35 mouse cellular contexts compared by ENCODE assay signal in genomic region chr6:78341689-78342088, GRCm38 (mm10). TPM values are rescaled to one million over a fixed set of nuclear protein-coding genes. Genes with fewer than 3 reads are reported as not detected.
A peak's percentile ranks its signal among the peaks of the same experiment; 100 is the strongest.
DNase-seq lines count a peak whose midpoint lies in the region; ATAC-seq lines count a peak whose summit lies in the region.
"Had no signal": no experiment of that assay in that cellular context is flagged by ENCODE, and none has a peak within 500 bp of the region (broad histone marks: within the 10 kb centered on the region; RNA-seq: fewer than 3 reads in every experiment).

No protein-coding gene starts in this region.

- H3K4me3 ChIP-seq in midbrain, embryonic 11.5 days (ENCODE audit: low read depth, low read length): no peak overlapping the region
- H3K4me3 ChIP-seq in midbrain, embryonic 15.5 days: no peak overlapping the region
- H3K4me3 ChIP-seq in intestine, embryonic 16.5 days (ENCODE audit: low read length): no peak overlapping the region
- H3K4me3 ChIP-seq: forebrain, embryonic 10.5 days; forebrain, embryonic 13.5 days; gastrocnemius, adult 2 months; hindbrain, embryonic 13.5 days had no signal

- WGBS in midbrain, embryonic 11.5 days: 86% methylated on average over 2 of the region's 2 CpGs
- 82% methylated on average over 2 of the region's 2 CpGs for WGBS in midbrain, embryonic 15.5 days
- 60% methylated on average over 2 of the region's 2 CpGs for WGBS in intestine, embryonic 16.5 days

- H3K9me3 ChIP-seq in midbrain, embryonic 11.5 days (ENCODE audit: control insufficient read depth, low read length): no peaks in the 10 kb centered on the region
- no peaks in the 10 kb centered on the region for H3K9me3 ChIP-seq in midbrain, embryonic 15.5 days
- no peaks in the 10 kb centered on the region for H3K9me3 ChIP-seq in intestine, embryonic 16.5 days (ENCODE audit: control insufficient read depth, low read length)
- H3K9me3 ChIP-seq: forebrain, embryonic 10.5 days; forebrain, embryonic 13.5 days; hindbrain, embryonic 13.5 days had no signal

- peak; percentile 37 for DNase-seq in midbrain, embryonic 11.5 days (ENCODE audit: low spot score, missing footprints)
- DNase-seq in forelimb bud, embryonic 11.5 days (ENCODE audit: low read depth, low spot score): peak; percentile 17
- DNase-seq in ovary, postnatal 36 days (ENCODE audit: low spot score): no peak
- no peak for DNase-seq in left cerebral cortex, adult 8-10 months (ENCODE audit: low spot score in 2 of 2)
- DNase-seq: adrenal gland, adult 2 months; adrenal gland, postnatal 14 days; cerebellum, adult 11 months; cerebellum, adult 2 months; cerebellum, adult 9-11 months; cerebellum, postnatal 25 days; gastrocnemius, adult 2 months; gastrocnemius, postnatal 14 days; heart, adult 11 months had no signal

- H3K4me2 ChIP-seq in midbrain, embryonic 11.5 days: no peak overlapping the region
- H3K4me2 ChIP-seq in midbrain, embryonic 15.5 days: no peak overlapping the region
- no peak overlapping the region for H3K4me2 ChIP-seq in intestine, embryonic 16.5 days (ENCODE audit: low read depth, low read length)
- H3K4me2 ChIP-seq: forebrain, embryonic 13.5 days; heart, embryonic 11.5 days; hindbrain, embryonic 13.5 days had no signal

- H3K27ac ChIP-seq in midbrain, embryonic 11.5 days (ENCODE audit: low read depth, low read length): no peak overlapping the region
- H3K27ac ChIP-seq in midbrain, embryonic 15.5 days: no peak overlapping the region
- no peak overlapping the region for H3K27ac ChIP-seq in intestine, embryonic 16.5 days (ENCODE audit: low read length)
- H3K27ac ChIP-seq: forebrain, embryonic 10.5 days; forebrain, embryonic 13.5 days; gastrocnemius, adult 2 months; hindbrain, embryonic 13.5 days had no signal

- ATAC-seq in midbrain, embryonic 11.5 days (ENCODE audit: low FRiP score): no peak
- ATAC-seq in midbrain, embryonic 15.5 days (replicated peaks): no peak
- ATAC-seq in intestine, embryonic 16.5 days: peak; percentile 50
- ATAC-seq: CD4-positive, CD25-positive, alpha-beta regulatory T cell, adult 4 months; forebrain, embryonic 13.5 days; forebrain, embryonic 16.5 days; hindbrain, embryonic 16.5 days had no signal

- H3K36me3 ChIP-seq in midbrain, embryonic 11.5 days (ENCODE audit: control insufficient read depth, insufficient read depth, low read length): no peaks in the 10 kb centered on the region
- H3K36me3 ChIP-seq in midbrain, embryonic 15.5 days (replicated peaks): no peaks in the 10 kb centered on the region
- H3K36me3 ChIP-seq in intestine, embryonic 16.5 days (ENCODE audit: control insufficient read depth, insufficient read depth, low read length): no peaks in the 10 kb centered on the region
- H3K36me3 ChIP-seq: forebrain, embryonic 10.5 days; hindbrain, embryonic 13.5 days had no signal

- no peak overlapping the region for H3K9ac ChIP-seq in midbrain, embryonic 11.5 days (ENCODE audit: low read length)
- no peak overlapping the region for H3K9ac ChIP-seq in midbrain, embryonic 15.5 days
- no peak overlapping the region for H3K9ac ChIP-seq in intestine, embryonic 16.5 days (ENCODE audit: low read depth, low read length)
- H3K9ac ChIP-seq: forebrain, embryonic 13.5 days; hindbrain, embryonic 13.5 days had no signal

- H3K27me3 ChIP-seq in midbrain, embryonic 11.5 days (ENCODE audit: control insufficient read depth, insufficient read depth, low read length): no peaks in the 10 kb centered on the region
- no peaks in the 10 kb centered on the region for H3K27me3 ChIP-seq in midbrain, embryonic 15.5 days (replicated peaks)
- H3K27me3 ChIP-seq in intestine, embryonic 16.5 days (replicated peaks; ENCODE audit: control insufficient read depth, insufficient read depth, low read length): no peaks in the 10 kb centered on the region
- H3K27me3 ChIP-seq: forebrain, embryonic 13.5 days; hindbrain, embryonic 13.5 days had no signal

- no peaks in the 10 kb centered on the region for H3K4me1 ChIP-seq in midbrain, embryonic 11.5 days (ENCODE audit: control insufficient read depth, insufficient read depth, low read length)
- H3K4me1 ChIP-seq in midbrain, embryonic 15.5 days: no peaks in the 10 kb centered on the region
- H3K4me1 ChIP-seq in intestine, embryonic 16.5 days (ENCODE audit: control insufficient read depth, insufficient read depth, low read length): no peaks in the 10 kb centered on the region
- H3K4me1 ChIP-seq: forebrain, embryonic 10.5 days; forebrain, embryonic 13.5 days; hindbrain, embryonic 13.5 days had no signal

RNA-seq across cellular contexts. Expression of gene Reg3b, which starts 28.8 kb away (rescaled TPM):
- polyA plus RNA-seq in midbrain, embryonic 11.5 days (2014; fragmentation: Nextera tagmentation; extraction: Ambion mirVana): not detected in 2 replicates
- polyA plus RNA-seq in midbrain, embryonic 15.5 days (2015; fragmentation: Nextera tagmentation; extraction: Ambion mirVana): 1.1 TPM in 1 of 2 replicates, not detected in the other
- polyA plus RNA-seq in intestine, embryonic 16.5 days (2015; fragmentation: Nextera tagmentation; extraction: Ambion mirVana): 14.6 and 21.6 TPM in 2 replicates
- not detected for total RNA-seq in left cerebral cortex, adult 8-10 months (2022)
- total RNA-seq: adrenal gland, adult 2 months; adrenal gland, postnatal 14 days; adrenal gland, postnatal 4 days; common myeloid progenitor, adult 5-6 weeks; gastrocnemius, adult 2 months; gastrocnemius, postnatal 14 days; gastrocnemius, postnatal 4 days; heart, adult 8-10 months; heart, postnatal 25 days; hematopoietic stem cell, adult 5-6 weeks; MEL had no signal
- polyA plus RNA-seq: adrenal gland, adult 2 months; C2C12; CD4-positive, CD25-positive, alpha-beta regulatory T cell, adult 4 months; embryonic facial prominence, embryonic 11.5 days; forebrain, embryonic 10.5 days; forebrain, embryonic 13.5 days; forebrain, embryonic 16.5 days; heart, embryonic 11.5 days; heart, embryonic 14.5 days; heart, postnatal 0 days; hindbrain, embryonic 13.5 days had no signal

RNA-seq across cellular contexts. Expression of gene Reg3d, which starts 37.0 kb away (rescaled TPM):
- polyA plus RNA-seq in midbrain, embryonic 11.5 days (2014; fragmentation: Nextera tagmentation; extraction: Ambion mirVana): not detected in 2 replicates
- not detected in 2 replicates for polyA plus RNA-seq in midbrain, embryonic 15.5 days (2015; fragmentation: Nextera tagmentation; extraction: Ambion mirVana)
- 1.1 and 1.9 TPM in 2 replicates for polyA plus RNA-seq in intestine, embryonic 16.5 days (2015; fragmentation: Nextera tagmentation; extraction: Ambion mirVana)
- total RNA-seq in left cerebral cortex, adult 8-10 months (2022): not detected
- total RNA-seq: adrenal gland, adult 2 months; adrenal gland, postnatal 14 days; common myeloid progenitor, adult 5-6 weeks; gastrocnemius, adult 2 months; gastrocnemius, postnatal 14 days; gastrocnemius, postnatal 4 days; heart, adult 8-10 months; heart, postnatal 25 days; hematopoietic stem cell, adult 5-6 weeks; MEL had no signal
- polyA plus RNA-seq: adrenal gland, adult 2 months; C2C12; CD4-positive, CD25-positive, alpha-beta regulatory T cell, adult 4 months; cerebellum, adult 2 months; embryonic facial prominence, embryonic 11.5 days; embryonic facial prominence, embryonic 14.5 days; forebrain, embryonic 10.5 days; forebrain, embryonic 13.5 days; forebrain, embryonic 16.5 days; frontal cortex, adult 2 months; heart, embryonic 11.5 days; heart, embryonic 14.5 days; heart, postnatal 0 days; hindbrain, embryonic 13.5 days; hindbrain, embryonic 16.5 days had no signal

RNA-seq across cellular contexts. Expression of gene Reg3a, which starts 38.8 kb away (rescaled TPM):
- polyA plus RNA-seq in midbrain, embryonic 11.5 days (2014; fragmentation: Nextera tagmentation; extraction: Ambion mirVana): not detected in 2 replicates
- polyA plus RNA-seq in midbrain, embryonic 15.5 days (2015; fragmentation: Nextera tagmentation; extraction: Ambion mirVana): not detected in 2 replicates
- polyA plus RNA-seq in intestine, embryonic 16.5 days (2015; fragmentation: Nextera tagmentation; extraction: Ambion mirVana): 0.16 TPM in 1 of 2 replicates, not detected in the other
- total RNA-seq in left cerebral cortex, adult 8-10 months (2022): not detected
- total RNA-seq: adrenal gland, adult 2 months; adrenal gland, postnatal 14 days; adrenal gland, postnatal 4 days; common myeloid progenitor, adult 5-6 weeks; gastrocnemius, adult 2 months; gastrocnemius, postnatal 14 days; gastrocnemius, postnatal 4 days; heart, adult 8-10 months; heart, postnatal 25 days; hematopoietic stem cell, adult 5-6 weeks; MEL had no signal
- polyA plus RNA-seq: adrenal gland, adult 2 months; C2C12; CD4-positive, CD25-positive, alpha-beta regulatory T cell, adult 4 months; cerebellum, adult 2 months; embryonic facial prominence, embryonic 11.5 days; embryonic facial prominence, embryonic 14.5 days; forebrain, embryonic 10.5 days; forebrain, embryonic 13.5 days; forebrain, embryonic 16.5 days; frontal cortex, adult 2 months; heart, embryonic 11.5 days; heart, embryonic 14.5 days; heart, postnatal 0 days; hindbrain, embryonic 13.5 days; hindbrain, embryonic 16.5 days had no signal

RNA-seq across cellular contexts. Expression of gene Reg2, which starts 53.7 kb away (rescaled TPM):
- polyA plus RNA-seq in midbrain, embryonic 11.5 days (2014; fragmentation: Nextera tagmentation; extraction: Ambion mirVana): not detected in 2 replicates
- not detected in 2 replicates for polyA plus RNA-seq in midbrain, embryonic 15.5 days (2015; fragmentation: Nextera tagmentation; extraction: Ambion mirVana)
- not detected in 2 replicates for polyA plus RNA-seq in intestine, embryonic 16.5 days (2015; fragmentation: Nextera tagmentation; extraction: Ambion mirVana)
- total RNA-seq in left cerebral cortex, adult 8-10 months (2022): not detected
- total RNA-seq: adrenal gland, adult 2 months; adrenal gland, postnatal 14 days; common myeloid progenitor, adult 5-6 weeks; gastrocnemius, adult 2 months; gastrocnemius, postnatal 14 days; gastrocnemius, postnatal 4 days; heart, adult 8-10 months; heart, postnatal 25 days; hematopoietic stem cell, adult 5-6 weeks; MEL had no signal
- polyA plus RNA-seq: adrenal gland, adult 2 months; C2C12; CD4-positive, CD25-positive, alpha-beta regulatory T cell, adult 4 months; cerebellum, adult 2 months; embryonic facial prominence, embryonic 11.5 days; embryonic facial prominence, embryonic 14.5 days; forebrain, embryonic 10.5 days; forebrain, embryonic 13.5 days; forebrain, embryonic 16.5 days; frontal cortex, adult 2 months; heart, embryonic 11.5 days; heart, embryonic 14.5 days; heart, postnatal 0 days; hindbrain, embryonic 13.5 days; hindbrain, embryonic 16.5 days had no signal

Comparison
In these comparisons a context has a peak if more than half of its experiments do, and no peak if none do; other contexts are left out.
1. DNase-seq: peak in midbrain, embryonic 11.5 days (single experiment) and forelimb bud, embryonic 11.5 days (single experiment); none in ovary, postnatal 36 days (single experiment) and left cerebral cortex, adult 8-10 months (0 of 2).